Mouse (Mus musculus) stomach, embryonic 14.5 days (tissue): ENCODE measurements at regions not wholly inside any gene's neighbourhood (a gene's known extent, or its start where the extent isn't known, plus 50 kb on each side); places are given as distances from the start of the nearest gene placed in this dataset.

Experiments used
- ATAC-seq: fragments of 200-750 bp; cut with Nextera tagmentation; 2 replicates; pipeline ENCODE4 v1.8.0; 2017; ENCODE audit warnings: low read depth, moderate TSS enrichment; ENCODE audit not compliant: insufficient number of reproducible peaks, insufficient read depth, low FRiP score
- H3K27ac ChIP-seq: fragments of 300-500 bp; sonication (generic); 2 replicates; pipeline ENCODE4 v1.5.1; 2014; ENCODE audit warnings: mild to moderate bottlenecking, low read length, moderate library complexity, mixed read lengths
- H3K27me3 ChIP-seq: fragments of 300-500 bp; sonication (generic); 2 replicates; pipeline ENCODE4 v1.6.1; 2014; ENCODE audit warnings: low read length, control low read depth, mixed read lengths; ENCODE audit not compliant: control insufficient read depth, insufficient read depth
- H3K36me3 ChIP-seq: fragments of 300-500 bp; sonication (generic); 2 replicates; pipeline ENCODE4 v1.6.1; 2014; ENCODE audit warnings: mild to moderate bottlenecking, control low read depth, low read length, moderate library complexity, mixed read lengths; ENCODE audit not compliant: control insufficient read depth, insufficient read depth
- H3K4me1 ChIP-seq: fragments of 300-500 bp; sonication (generic); 2 replicates; pipeline ENCODE4 v1.6.1; 2014; ENCODE audit warnings: low read length, control low read depth, mixed read lengths; ENCODE audit not compliant: control insufficient read depth, insufficient read depth
- H3K4me2 ChIP-seq: fragments of 300-500 bp; sonication (generic); replicated peaks from 2 replicates; pipeline ENCODE4 v1.6.1; 2014; ENCODE audit warnings: low read depth, low read length, control low read depth
- H3K4me3 ChIP-seq: fragments of 300-500 bp; sonication (generic); 2 replicates; pipeline ENCODE4 v1.5.1; 2014; ENCODE audit warnings: low read depth, low read length, control low read depth
- H3K9ac ChIP-seq: fragments of 300-500 bp; sonication (generic); replicated peaks from 2 replicates; pipeline ENCODE4 v1.6.1; 2014; ENCODE audit warnings: low read depth, mild to moderate bottlenecking, control low read depth, low read length, moderate library complexity, mixed read lengths
- H3K9me3 ChIP-seq: fragments of 300-500 bp; sonication (generic); 2 replicates; pipeline ENCODE4 v1.6.1; 2016; ENCODE audit warnings: low read depth, low read length, control low read depth; ENCODE audit not compliant: control insufficient read depth
- WGBS: fragments of 180-500 bp; shearing (Covaris S2); extraction: QIAGEN DNeasy Blood & Tissue Kit; methylation state at CpG from one replicate; pipeline ENCODE4 v1.1.7; 2014; 5-methylcytosine and 5-hydroxymethylcytosine counted together

DNA sequence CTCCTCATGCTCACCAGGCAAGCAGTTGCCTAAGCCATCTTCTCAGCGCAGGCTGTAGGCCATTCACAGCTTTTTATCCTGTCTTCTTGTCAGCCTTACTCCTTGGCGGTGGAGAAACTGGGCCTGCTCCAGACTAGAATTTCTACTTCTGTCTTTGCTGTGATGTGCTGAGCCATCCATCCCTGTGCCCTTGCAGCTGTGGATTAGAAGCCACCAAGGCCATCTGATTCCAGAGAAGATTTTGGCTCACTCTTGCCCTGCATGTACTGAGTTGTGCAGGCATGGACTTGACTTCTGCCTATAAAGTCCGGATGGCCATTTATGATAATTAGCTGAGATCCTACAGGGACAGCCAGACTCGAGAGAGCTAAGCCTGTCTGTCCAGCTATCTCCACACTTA is 133.4 kb upstream of the Gli2 start:
- H3K9me3 ChIP-seq, result no peaks in the 10 kb centered on the region
- no peak overlapping the region for H3K4me2 ChIP-seq
- 0 out of 2 replicates have a peak, but pooled peaks cover 2% of the 10 kb centered on the region for H3K27me3 ChIP-seq
- no peak overlapping the region for H3K27ac ChIP-seq
- no peak overlapping the region for H3K9ac ChIP-seq
- no peaks in the 10 kb centered on the region for H3K36me3 ChIP-seq
- no peak overlapping the region for H3K4me3 ChIP-seq
- WGBS, result 84% methylated on average over 4 of the region's 4 CpGs
- no peak for ATAC-seq
- H3K4me1 ChIP-seq, result no peaks in the 10 kb centered on the region; the same call in 1 of the 2 replicates

DNA sequence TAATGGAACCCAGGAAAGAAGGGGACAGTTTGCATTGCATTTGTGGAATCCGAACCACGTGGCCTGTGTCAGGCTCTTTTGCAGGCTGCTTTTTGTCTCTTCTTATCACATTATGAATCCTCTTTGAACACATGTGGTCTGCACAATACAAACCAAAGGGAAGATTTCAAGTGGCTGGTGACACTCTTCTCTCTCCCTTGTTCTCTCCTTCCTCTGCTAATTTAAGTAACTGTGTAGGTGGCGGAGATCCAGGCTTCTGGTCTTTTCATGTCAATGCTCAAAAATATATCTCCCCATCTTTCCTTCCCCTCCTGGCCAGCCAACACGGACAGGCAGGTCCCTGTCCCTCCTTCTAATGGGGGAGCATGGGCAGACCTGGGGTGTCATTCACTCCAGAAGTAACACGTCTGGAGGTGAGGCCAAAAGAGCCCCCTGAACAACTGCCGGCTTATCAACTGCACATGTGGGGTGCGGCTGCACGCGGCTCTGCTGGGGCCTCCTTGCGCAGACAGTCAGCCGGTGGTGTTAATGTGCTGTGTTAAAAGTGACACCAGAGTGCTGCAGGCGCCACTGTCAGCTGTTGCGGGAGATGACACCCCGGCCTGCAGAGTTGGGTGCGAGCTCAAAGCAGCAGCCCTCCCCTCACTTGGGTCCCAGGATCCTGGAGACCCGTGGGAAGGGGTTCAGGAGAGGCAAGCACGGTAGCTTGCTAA is 130.3 kb upstream of the Gli2 start:
- 49% methylated on average over 17 of the region's 17 CpGs for WGBS
- 0 out of 2 replicates have a peak, but pooled peaks cover 2% of the 10 kb centered on the region for H3K27me3 ChIP-seq
- no peaks in the 10 kb centered on the region for H3K9me3 ChIP-seq
- H3K4me3 ChIP-seq, result no peak overlapping the region
- H3K4me2 ChIP-seq, result no peak overlapping the region
- H3K9ac ChIP-seq, result no peak overlapping the region
- ATAC-seq, result no peak
- H3K27ac ChIP-seq, result no peak overlapping the region
- no peaks in the 10 kb centered on the region for H3K4me1 ChIP-seq
- H3K36me3 ChIP-seq, result no peaks in the 10 kb centered on the region

DNA sequence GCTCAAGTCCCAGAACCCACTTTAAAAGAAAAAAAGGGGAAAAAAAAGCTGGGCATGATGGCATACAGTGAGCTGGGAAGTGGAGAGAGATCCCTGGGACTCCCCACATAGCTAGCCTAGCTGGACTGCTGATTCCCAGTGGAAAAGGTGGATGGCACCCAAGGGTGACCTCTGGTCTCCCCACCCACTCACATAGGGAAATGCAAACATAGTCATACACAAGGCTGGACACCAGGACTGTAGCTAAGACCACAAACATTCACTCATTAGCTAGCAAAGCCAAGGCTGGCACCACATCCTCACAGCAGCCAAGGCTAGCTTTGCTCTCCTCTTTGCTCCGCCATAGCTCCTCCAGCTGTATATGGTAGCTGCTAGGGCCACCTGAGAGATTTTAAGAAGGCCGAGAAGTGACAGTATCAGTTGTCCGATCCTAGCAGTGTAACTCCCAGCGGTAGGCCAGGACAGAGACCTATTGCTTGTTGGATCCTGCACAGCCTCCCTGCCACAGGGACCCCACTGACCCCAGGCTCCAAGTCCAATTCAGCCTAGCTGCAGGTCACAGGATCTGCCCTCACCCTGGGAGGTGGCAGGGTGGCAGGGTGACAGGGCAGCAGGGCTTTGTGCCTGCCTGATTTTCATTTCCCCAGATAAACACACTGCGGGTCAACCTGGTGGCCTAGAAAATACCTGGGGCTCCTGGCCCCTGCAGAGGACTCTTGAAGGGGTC is 119.8 kb upstream of the Gli2 start:
- no peak for ATAC-seq
- no peak overlapping the region for H3K27ac ChIP-seq
- no peak overlapping the region for H3K4me2 ChIP-seq
- H3K27me3 ChIP-seq, result no peaks in the 10 kb centered on the region
- H3K9ac ChIP-seq, result no peak overlapping the region
- WGBS, result 87% methylated on average over 5 of the region's 5 CpGs
- H3K36me3 ChIP-seq, result no peaks in the 10 kb centered on the region
- H3K9me3 ChIP-seq, result no peaks in the 10 kb centered on the region
- H3K4me3 ChIP-seq, result no peak overlapping the region
- H3K4me1 ChIP-seq, result no peaks in the 10 kb centered on the region

DNA sequence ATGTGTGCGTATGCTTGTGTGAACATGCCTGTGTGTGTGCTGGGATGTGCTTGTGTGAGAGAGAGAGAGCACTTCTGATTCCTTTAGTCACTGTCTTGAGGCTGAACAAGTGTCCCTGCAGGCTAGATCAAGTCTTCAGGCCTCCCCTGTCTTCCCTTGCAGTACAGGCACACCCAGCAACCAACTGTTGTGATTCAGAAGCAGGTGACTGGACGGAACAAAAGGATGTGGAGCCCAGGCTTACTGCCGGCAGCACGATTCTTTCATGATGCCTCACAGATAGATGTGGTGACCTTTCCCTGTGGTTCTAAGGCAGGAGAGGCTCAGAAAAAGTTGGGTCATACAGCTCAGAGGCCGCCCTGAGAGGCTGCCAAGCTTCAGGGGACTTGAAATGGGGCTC is 114.0 kb upstream of the Gli2 start:
- no peaks in the 10 kb centered on the region for H3K9me3 ChIP-seq
- H3K27ac ChIP-seq, result no peak overlapping the region
- no peak overlapping the region for H3K9ac ChIP-seq
- whole genome bisulfite sequencing, result 60% methylated on average over 5 of the region's 5 CpGs
- H3K4me2 ChIP-seq, result no peak overlapping the region
- H3K4me3 ChIP-seq, result no peak overlapping the region
- no peaks in the 10 kb centered on the region for H3K27me3 ChIP-seq
- H3K4me1 ChIP-seq, result no peaks in the 10 kb centered on the region
- ATAC-seq, result no peak
- H3K36me3 ChIP-seq, result no peaks in the 10 kb centered on the region

DNA sequence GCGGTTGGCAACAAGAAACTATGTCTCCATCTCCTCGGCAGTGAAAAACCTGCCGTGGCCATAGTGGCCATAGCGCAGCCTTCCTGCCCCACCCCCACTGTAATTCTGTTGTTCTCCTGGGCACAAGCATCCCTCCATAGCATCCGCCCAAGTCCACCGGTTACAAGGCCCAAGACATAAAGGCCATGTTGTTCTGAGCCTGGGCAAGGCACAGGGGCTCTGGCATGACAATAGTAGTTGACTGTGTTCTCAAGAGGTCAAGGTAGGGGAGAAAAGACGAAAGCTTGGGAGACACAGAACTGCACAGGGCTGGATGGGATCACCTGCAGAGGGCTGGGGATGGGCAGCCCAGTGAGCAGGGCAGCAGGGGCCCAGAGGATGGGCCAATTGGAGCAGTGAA is 112.9 kb upstream of the Gli2 start:
- Histone ChIP-seq H3K9me3 (no peaks in the 10 kb centered on the region), H3K27ac (no peak overlapping the region), H3K9ac (no peak overlapping the region), H3K27me3 (no peaks in the 10 kb centered on the region), H3K4me2 (no peak overlapping the region), H3K4me3 (no peak overlapping the region), H3K4me1 (no peaks in the 10 kb centered on the region), H3K36me3 (no peaks in the 10 kb centered on the region)
- WGBS, result 88% methylated on average over 7 of the region's 7 CpGs
- ATAC-seq, result no peak

DNA sequence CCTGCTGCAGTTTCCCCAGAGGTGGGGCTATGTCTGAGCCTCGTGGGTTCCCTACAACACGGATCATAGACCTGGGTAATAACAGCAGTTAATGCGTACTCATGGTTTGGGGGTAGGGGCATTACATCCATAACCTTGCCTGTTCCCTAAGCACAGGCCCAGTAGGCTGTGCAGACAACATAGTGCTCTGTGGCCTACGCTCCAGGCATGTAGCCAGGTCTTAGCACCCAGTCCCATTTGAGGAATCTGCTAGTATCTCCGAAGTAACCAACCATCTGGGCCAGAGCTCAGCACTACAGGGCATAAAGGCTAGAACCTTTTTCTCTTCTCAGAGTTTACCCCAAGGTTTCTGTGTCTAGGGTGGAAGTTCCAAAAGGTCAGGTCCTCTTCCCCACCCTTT is 111.4 kb upstream of the Gli2 start:
- 81% methylated on average over 5 of the region's 5 CpGs for WGBS
- H3K4me2 ChIP-seq, result no peak overlapping the region

DNA sequence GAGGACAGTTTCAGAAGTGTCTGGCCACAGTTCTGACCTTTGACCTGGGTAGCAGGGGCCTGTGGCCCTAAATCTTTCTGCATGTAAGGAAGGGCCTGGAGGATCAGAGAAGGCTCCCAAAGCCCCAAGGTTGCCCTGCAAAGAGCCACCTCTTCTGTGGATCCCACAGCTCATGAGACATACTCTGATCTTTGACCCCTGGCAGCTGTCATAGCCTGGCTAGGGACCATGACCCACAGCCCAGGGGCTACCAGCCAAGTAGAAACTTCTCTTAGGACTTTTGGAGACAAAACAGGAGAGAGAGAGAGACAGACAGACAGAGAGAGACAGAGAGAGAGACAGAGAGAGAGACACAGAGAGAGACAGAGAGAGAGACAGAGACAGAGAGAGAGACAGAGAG is 110.4 kb upstream of the Gli2 start:
- Histone ChIP-seq H3K9ac (no peak overlapping the region), H3K9me3 (no peaks in the 10 kb centered on the region), H3K36me3 (no peaks in the 10 kb centered on the region), H3K4me2 (no peak overlapping the region), H3K4me3 (no peak overlapping the region), H3K27me3 (no peaks in the 10 kb centered on the region), H3K27ac (no peak overlapping the region), H3K4me1 (no peaks in the 10 kb centered on the region)
- ATAC-seq, result no peak

More for the DNA sequence above, 111.4 kb upstream of the Gli2 start:
- Histone ChIP-seq H3K9me3 (no peaks in the 10 kb centered on the region), H3K27ac (no peak overlapping the region), H3K36me3 (no peaks in the 10 kb centered on the region), H3K4me1 (no peaks in the 10 kb centered on the region), H3K27me3 (no peaks in the 10 kb centered on the region), H3K4me3 (no peak overlapping the region), H3K9ac (no peak overlapping the region)
- no peak for ATAC-seq

DNA sequence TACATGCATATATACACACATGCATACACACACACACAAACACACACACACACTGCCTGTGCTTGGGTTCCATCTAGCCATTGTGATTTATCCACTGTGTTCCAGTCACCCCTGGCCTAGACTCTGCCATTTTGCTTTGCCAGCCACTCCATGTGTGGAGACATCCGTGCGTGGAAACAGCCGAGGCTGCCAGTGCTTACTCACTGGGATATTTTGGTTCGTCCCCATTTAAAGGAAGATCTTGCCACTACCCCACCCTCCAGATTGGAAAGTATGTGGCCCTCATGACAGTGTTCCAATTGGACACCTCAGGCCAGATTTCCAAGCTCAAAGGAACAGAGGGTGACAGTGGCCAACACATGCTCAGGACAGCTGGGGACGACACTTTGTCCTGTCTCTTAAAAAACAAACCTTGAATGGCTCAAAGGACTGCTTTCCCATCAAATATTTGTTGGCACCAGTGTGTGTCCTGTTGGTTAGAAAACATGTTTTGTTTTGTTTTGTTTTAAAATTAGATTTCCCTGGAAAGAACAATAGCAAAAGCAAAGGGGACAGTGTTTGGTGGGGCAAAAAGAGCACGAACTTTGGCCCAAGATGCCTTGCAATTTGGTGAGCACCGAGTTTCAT is 109.8 kb upstream of the Gli2 start:
- Histone ChIP-seq H3K4me2 (no peak overlapping the region), H3K27me3 (no peaks in the 10 kb centered on the region), H3K9me3 (no peaks in the 10 kb centered on the region), H3K36me3 (no peaks in the 10 kb centered on the region), H3K27ac (no peak overlapping the region), H3K4me1 (no peaks in the 10 kb centered on the region), H3K9ac (no peak overlapping the region), H3K4me3 (no peak overlapping the region)
- WGBS, result 86% methylated on average over 7 of the region's 7 CpGs
- ATAC-seq, result no peak
